Mouse (Mus musculus): ENCODE measurements at regions not wholly inside any gene's neighbourhood (a gene's known extent, or its start where the extent isn't known, plus 50 kb on each side); places are given as distances from the start of the nearest gene placed in this dataset.

DNA sequence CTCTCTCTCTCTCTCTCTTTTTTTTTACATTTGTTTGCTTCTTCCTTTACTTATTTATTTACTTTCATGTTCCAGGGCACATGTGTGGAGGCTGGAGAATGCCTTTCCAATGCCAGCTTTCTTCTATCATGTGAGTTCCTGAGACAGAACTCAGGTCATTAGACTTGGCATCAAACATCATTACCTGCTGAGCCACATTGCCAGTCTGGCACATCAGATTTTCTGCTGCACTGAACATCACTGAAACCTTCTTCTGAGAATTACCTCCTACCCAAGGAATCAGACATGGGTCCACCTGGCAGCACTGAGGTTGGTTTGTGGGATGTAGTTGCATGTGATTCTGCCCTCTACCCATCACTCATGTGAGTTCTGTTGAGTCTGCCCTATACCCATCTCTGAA is 279.2 kb upstream of the Fam19a5 start:
- DNase-seq: no peak

DNA sequence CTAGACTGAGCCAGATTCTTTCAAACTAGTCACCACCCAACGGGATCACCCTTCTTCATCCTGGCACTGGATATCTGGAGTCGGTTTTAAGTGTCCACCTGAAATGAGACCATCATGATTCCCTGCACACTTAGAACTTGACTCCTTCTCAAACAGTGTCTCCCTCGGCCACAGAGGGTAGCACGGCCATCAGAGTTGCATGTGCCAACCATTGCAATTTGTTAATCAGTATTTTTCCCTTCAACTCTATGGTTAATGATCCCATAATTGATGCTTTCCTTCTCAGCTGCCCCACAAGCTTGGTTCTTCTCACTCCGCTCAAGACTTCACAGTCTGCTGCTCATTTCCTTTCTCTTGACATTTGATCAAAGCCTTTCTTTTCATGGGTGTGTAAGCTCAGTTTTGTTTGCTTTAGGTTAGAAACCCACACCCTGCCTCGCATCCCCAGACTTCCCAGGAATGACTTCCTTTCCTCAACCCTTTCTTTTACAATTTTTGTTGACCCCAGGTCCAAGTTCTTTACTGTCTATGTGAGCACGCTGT is 253.0 kb upstream of the Fam19a5 start:
- no peak for DNase-seq

DNA sequence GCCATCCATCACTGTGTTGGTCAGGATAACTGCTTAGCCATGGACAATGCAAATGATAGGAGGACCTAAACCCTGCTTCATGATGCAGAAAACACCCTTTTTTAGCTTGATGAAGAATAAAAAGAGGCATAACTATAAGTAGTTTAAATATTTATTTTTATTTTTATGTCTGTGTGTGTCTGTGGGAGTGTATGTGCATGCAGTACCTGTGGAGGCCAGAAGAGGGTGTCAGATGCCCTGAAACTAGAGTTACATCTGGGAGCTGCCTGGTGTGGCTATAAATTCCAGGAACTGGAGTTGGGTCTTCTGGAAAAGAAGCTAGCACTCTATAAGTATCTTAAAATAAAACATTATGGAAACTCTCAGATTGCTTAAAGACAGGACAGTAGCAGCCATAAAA is 224.2 kb upstream of the Fam19a5 start:
- no peak for DNase-seq

DNA sequence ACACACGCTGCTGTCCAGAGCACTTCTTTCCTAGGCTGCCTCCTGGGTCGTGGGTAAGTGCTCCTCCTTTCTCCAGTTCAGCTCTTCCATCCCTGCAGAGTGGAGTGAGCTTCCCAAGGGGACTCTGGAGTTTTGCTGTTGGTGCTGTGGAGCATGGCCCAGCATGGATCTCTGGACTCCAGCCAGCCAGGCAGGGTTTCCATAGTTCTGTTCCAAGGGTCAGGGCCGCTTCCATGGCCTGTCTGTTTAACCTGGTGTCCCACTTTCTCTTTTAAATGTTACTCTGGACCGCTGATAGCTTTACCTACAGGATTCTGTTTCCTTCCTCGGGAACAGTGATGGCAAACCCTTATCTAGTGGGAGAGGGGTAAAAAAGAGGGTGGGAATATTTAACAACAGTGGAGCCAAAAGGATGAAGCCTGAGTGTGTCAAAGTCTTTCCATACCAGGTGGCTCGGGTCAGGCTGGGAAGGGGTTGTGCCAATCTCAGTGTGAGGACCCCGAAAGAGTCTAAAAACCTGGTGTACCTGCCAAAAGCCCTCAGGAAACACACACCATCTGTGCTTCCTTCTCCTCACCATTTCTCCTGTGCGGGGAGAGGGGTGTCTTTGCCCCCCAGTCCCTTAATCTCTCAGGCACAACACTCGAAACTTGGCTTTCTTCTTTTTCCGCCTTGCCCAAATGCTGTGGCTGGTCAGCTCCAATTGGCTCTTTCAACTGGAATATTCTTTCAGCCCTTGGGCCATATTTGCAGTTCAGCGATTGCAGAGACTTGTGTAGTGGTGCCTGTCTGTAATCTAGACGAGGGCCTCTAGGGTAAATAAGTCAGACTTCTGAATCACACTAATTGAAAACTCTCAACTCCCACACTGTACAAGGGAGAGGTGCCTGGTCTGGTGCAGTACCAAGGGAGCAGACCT is 222.8 kb upstream of the Fam19a5 start:
- DNase-seq: peak; percentile 46

DNA sequence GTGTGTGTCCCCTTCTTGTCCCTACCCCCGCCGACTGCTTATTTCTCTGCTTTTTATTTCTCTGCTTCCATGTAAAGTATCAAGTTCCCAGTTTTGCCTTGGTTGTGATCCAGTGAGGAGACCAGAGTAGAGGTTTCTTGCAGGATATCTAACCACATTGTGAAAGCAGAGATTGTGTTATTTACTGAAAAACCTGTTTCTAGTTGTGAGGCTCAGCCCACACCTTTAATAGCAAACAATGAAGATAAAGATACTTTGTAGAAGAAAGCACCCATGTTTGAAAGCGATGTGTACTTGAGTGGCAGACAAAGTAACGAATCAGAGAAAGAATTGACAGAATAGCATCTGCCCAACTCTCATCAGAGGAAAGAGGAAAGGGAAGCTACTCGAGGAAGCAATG is 218.7 kb upstream of the Fam19a5 start:
- no peak for DNase-seq

DNA sequence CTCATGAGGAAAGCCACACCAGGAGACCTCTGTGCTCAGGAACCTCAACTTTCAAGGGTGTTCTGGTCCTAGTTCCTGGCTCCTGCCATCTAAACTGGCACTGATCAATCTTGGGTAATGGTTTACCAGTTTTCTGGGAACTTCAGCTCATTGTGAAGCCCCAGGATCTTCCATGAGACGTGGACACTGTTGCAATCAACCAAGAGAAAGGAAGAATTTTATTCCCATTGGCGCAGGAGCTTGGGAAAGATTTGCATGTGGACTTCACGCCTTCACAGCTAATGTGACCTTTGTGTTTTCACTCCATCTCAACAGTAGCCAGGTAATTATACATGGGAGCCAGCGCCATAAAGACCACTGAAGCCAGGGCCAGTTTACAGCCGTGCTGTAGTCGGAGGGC is 217.8 kb upstream of the Fam19a5 start:
- no peak for DNase-seq

DNA sequence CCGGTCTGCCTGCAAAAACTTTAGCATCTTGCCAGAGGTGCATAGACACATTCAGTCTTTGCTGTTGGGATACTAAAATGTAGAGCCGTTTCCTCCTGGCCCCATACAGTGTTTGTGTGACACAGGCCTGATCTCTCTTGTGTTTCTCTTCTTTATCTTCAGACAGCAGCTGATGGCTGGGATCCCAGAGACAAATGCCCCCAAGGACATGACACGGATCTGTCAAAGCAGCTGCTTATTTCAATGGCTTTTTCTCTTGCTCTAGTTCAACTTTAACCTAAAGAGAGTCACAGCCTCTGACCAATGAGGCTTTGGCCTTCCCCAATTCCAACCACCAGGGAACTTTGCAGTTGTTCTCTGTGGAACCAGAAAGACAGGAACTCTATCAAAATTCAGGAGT is 211.7 kb upstream of the Fam19a5 start:
- no peak for DNase-seq

DNA sequence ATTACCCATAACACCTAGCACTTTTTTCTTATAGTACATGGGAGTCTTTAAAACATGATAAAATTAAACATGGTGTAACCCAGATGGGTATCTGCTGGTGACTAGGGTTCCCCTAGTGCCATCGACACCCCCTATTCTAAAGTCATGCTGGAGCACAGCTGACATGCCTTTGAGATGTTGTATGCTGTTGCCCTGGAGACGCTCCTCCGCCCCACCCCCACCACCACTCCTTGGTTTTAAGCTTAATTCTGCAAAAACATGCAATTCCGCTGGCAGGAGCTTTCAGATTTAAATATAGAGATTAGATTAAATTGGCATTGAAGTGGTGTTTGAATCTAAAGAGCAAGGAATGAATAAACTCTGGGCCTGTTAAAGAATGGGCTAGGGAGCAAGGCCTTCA is 210.6 kb upstream of the Fam19a5 start:
- DNase-seq: no peak

DNA sequence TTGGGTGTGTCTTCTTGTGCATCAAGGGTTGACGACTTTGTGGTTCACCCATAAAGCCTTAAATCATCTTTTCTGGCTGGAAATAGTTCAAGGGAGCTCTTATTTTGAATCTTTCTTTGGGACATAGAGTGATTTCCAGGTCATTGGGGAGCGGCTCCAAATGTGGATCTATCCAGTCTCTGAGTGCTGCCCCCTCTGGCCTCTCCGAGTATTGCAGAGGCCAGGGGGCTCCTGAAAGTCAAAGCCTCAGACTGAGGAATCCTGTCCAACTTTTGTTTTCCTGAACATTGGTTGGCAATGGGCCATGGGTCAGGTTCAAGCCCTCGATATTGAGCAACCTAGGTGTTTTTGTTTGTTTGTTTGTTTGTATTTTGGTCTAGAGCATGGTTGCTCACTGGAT is 209.7 kb upstream of the Fam19a5 start:
- no peak for DNase-seq

DNA sequence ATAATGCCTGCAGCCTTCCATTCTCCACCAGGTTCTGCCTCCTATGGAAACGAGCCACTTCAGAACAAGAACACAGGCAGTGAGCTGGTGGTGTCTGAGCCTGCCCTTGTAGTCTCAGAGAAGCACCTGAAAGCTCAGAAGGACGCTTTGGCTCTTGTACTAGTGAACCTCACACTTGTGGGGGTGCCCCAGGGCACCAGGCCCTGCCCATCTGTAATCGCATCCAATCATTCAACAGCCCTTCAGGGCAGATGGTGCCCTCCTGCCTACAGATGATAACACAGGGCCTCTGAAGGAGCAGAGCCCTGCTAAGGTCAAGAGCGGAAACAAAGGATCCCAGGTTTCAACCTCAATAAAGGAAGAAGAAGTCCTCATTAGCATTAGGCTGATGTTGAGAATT is 208.8 kb upstream of the Fam19a5 start:
- DNase-seq: no peak

DNA sequence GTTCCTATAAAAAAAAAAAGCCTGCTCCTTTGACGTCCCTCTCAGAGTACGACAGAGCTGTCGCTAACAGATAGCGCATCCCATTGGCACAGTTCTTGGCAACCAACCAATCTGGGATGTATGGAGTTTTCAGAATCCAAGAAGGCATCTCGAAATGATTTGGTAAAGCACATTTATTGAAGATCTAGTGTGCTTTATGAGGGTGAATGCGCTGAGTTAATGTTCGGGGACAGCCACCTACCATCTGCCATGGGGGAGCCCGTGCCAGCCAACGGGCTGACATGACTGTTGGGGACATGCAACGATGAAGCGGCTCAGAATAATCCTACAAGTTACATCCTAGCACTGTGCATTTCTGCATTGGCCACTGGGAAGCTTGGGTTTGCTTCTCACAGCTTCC is 208.4 kb upstream of the Fam19a5 start:
- no peak for DNase-seq

DNA sequence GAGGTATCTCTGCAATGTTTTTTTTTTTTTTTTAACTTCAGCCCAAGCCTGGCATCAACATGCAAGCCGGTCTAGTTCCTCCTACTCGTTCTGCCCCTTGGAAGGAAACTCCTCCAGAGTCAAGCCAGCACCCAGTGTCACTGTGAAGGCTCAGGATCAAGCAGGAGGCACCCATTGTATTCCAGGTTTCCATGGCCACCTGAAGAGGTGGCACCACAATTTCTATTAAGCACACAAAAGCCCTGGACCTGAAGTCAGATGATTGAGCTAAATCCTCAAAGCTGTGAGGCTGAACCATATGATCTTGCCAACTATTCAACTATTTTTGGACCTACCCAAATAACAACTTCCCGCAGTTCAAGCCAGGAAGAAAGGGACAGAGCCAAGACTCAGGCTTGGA is 204.2 kb upstream of the Fam19a5 start:
- no peak for DNase-seq

DNA sequence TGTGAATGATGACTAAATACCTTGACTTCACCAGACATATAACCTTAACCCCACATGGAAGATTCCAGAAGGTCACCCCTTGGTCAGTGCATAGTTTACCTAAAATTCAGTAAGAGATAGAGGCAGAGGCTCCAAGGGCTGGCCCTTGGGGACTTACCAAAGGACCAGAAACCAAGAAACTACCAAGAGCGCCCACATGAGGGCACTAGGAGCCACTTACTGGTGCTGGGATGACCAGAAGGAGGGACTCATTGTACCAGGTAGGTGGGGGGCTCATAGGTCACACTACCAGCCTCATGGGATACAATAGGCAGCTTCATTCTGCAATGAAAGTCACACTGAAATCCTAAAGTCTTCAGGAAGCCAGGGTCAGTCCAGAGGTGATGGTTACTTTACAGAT is 201.4 kb upstream of the Fam19a5 start:
- no peak for DNase-seq

DNA sequence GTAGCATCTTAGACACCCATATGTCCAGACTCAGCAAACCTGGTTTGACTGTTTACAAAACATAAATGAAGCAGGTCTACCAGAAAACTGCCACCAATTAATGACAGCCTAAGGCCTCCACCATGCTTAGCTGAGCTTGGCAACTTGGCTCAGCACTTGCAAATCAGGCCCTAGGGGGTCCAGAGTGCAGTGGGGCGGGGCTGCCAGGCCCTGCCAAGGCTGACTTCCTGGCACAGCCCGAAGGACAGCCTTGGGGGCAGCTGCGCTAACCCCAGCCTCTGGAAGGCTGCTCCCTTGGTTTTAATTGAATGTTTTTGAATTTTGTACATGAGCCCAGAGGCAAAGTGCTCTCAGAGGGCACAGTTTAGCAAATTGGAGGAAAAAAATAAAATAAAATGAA is 198.3 kb upstream of the Fam19a5 start:
- no peak for DNase-seq

DNA sequence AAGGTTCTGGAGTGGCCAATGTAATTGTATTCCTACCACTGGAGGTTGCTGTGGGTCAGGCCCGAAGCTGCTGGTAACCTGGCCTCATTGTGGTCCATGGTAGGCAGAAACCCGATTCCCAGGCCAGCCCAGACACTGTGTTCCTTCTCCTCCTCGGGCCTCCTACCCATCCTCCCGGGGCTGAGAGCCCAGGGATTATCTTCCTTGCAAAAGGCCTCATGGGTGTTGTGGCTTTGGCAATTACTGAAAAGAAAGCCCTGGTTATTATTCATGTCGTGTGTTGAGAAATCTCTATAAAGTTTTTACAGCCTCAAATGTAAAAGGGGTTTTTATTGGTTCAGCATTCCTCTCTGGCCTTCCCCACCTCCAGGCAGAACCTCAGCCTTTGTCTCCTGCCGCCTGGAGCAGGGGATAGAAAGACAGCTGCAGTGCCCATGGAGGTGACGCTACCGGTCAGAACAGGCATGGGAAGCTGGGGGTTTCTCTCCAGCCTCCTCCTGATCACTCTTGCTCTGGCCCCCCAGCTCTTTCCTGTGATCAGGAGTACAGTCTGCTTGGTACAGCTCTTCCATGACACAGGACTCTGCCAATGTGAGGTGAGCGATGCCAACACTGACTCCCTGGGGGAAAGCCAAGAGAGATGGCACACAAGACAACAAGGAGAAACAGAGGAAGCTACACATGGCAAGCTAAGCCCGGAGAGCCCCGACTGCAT is 194.4 kb upstream of the Fam19a5 start:
- no peak for DNase-seq

DNA sequence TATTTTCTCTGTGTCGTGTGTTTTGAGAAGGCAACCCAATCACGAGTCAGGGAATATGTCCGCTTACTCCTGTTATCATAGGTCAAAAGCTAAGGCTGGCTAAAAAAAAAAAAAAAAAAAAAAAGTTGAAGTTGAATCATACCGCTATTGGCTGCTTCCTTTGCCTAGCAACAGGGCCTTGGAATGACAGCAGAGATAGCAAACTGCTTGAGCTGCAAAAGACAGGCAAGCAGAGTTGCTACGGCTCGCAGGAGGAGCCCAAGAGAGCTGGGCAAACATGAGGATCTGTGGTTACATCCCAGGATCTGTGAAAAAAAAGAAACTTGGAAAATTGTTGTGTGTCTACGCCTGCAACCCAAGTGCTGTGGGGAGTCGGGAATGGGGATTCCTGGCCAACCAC is 191.3 kb upstream of the Fam19a5 start:
- no peak for DNase-seq

DNA sequence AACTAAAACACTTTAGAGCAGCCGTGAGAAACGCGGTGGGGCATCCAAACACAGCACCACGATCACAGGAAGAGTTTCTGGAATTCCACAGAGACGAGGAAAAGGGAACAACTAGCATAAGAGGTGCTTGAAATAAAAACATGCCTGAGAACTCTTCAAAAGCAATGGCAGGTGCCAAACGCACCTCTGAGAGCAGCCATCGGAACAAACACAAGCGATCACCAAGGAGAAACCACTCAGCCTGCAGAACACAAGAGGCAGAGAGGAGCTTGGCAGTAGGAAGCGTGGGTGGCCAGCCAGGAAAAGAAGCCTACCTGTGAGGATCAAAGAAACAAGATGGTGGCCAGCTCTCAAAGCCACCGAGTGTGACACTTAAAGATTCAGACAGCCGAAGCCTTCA is 190.2 kb upstream of the Fam19a5 start:
- DNase-seq: no peak

DNA sequence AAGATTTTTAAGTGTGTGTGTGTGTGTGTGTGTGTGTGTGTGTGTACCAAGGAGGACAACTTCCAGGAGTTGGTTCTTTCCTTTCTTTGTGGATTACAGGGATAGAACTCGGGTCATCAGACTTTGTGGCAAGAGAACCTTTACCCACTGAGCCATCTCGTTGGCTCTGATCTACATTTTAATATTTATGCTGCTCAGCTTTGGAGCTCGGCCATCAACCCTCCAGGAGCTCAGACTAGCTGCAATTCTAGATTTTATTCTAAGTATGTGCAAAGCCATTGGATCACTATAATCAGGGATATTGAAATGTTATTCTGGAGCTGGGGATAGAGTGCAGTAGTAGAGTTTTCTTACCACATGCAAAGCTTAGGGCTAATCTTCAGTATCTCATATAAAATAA is 183.6 kb upstream of the Fam19a5 start:
- no peak for DNase-seq

DNA sequence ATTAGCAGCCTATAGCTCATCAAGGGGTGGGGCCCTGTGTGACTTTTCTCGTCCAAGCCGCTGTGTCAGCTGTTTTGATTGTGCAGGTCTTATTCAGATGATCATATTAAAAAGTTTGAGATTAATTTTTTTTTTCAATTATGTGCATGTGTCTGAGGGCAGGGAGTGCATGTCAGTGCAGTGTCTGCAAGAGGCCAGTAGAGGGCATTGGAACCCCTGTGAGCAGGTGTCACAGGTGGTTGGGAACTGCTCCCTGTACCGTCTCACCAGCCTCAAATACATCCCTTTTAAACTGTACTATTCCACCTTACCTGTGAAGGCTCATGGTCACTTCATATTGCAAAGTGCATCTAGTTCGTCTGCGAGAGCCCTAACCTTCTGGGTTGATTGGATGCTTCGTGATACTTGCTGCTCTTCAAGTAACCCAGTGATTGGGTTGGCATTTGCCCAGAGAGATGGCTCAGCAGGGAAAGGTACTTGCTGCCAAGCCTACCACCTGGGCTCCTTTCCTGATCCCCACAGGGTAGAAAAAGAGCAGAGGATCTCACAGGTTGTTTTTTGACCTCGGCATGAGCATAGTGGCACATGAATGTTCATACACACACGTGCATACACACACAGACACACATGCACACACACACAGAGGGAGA is 178.3 kb upstream of the Fam19a5 start:
- peak; percentile 27 for DNase-seq

DNA sequence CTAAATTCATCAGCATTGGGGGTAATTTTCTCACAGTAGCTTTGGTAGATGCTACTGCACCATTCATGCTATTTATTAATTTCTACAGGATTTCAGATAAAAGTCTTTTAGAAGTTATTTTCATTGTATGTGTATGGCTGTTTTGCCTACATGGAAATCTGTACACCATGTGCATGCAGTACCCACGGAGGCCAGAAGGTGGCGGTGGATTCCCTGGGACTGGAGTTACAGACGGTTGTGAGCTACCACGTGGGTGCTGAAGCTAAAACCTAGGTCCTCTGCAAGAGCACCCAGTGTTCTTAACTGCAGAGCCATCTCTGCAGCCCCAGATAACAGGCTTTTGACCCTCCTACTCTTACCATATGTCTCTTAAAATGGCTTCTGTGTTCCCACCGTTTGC is 176.7 kb upstream of the Fam19a5 start:
- peak; percentile 10 for DNase-seq

DNA sequence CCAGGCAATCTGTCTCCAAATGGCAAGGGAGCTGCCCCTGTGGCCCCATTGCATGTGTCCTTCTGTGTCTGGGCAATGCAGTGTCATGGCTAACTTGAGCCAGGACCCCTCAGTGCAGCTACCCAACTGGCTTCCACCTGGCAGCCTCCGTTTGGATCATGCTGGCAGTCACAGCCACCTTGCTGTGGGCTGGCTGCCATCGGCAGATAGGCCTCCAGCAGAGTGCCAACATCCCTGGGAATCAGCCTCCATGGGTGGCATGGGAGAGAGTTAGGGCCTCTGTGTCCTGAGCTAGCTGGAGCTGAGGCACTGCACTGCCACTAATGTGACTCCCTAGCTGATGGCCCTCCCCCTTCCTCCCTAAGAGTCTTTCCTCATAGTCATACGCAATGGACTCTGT is 174.7 kb upstream of the Fam19a5 start:
- DNase-seq: no peak

DNA sequence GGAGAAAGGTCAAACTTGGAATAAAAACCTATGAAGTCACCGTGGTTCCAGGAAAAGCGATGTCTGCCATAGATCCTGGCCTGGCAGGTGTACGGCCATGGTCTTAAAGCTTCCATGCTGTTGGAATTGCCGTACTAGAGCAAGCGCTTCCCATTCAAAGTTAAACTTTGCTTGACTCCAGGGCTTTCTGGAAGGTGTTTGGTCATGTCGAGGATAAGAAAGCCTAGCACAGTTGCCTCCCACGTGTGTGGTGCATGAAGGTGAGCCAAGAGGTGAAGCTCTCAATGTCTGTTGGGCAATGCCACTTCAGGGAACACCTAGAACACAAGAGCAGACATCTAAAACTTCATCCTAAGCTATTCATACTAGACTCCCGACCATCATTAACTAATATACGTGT is 174.3 kb upstream of the Fam19a5 start:
- DNase-seq: no peak

DNA sequence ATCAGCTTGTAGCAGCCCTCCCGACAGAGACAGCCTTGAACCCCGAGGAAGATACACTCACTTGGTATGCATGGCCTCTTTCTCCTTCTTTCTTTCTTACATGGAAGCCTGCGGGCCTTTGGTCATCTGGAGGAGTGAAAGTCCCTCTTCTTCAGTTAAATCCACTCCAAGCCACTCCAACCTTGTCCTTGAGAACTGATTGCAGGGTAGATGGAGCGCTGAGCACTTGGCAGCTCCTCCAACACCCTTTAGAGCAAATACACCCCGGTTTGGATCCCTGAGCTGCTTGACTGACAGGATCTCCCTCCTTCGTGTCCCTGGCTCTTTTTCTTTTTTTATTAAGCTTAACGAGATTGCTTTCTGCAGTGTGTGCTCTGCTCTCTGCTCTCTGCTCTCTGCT is 173.3 kb upstream of the Fam19a5 start:
- no peak for DNase-seq

DNA sequence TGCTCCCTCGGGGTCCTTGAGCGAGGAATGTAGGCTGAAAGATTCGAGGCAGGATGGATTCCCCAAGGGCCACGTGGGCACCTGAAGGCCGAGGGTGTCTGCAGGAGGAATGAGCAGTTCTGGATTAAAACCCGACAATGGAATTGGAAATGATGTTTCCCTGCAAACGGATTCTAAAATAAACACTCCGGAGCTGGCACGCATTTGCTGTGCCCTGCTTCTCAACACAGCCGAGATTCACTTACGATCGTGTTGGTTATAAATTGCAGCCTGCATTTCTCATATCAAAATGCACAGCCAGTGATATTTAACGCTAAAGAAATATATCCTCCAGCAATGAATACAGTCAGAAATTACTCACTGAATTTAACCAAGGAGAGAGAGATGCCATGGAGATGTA is 169.4 kb upstream of the Fam19a5 start:
- no peak for DNase-seq
